Mouse (Mus musculus): ENCODE data around the gene 1600015I10Rik.
"Not testable (repeated sequence)": the region's sequence is repeated elsewhere in the genome, so short reads cannot be mapped to it uniquely, and the experiment has no call there.

GRCm38 (mm10) chr6:48966696-48967095, 37.0 kb downstream of the 1600015I10Rik start:
- TF ChIP-seq CTCF (IDR thresholded peaks at IDR 0.05; ENCODE audit: low read depth, low read length); GATA2 (IDR thresholded peaks at IDR 0.05; ENCODE audit: borderline replicate concordance, low read depth, low read length): not testable (repeated sequence)

Measured in G1E (cell line).